Mouse (Mus musculus): ENCODE results near the gene 5730596B20Rik. TPM values are rescaled to one million over a fixed set of nuclear protein-coding genes. Genes with fewer than 3 reads are reported as not detected.
A peak's percentile ranks its signal among the peaks of the same experiment; 100 is the strongest.

5730596B20Rik gene
- total RNA-seq, 2 experiments from 2014 or later, result not detected

DNA sequence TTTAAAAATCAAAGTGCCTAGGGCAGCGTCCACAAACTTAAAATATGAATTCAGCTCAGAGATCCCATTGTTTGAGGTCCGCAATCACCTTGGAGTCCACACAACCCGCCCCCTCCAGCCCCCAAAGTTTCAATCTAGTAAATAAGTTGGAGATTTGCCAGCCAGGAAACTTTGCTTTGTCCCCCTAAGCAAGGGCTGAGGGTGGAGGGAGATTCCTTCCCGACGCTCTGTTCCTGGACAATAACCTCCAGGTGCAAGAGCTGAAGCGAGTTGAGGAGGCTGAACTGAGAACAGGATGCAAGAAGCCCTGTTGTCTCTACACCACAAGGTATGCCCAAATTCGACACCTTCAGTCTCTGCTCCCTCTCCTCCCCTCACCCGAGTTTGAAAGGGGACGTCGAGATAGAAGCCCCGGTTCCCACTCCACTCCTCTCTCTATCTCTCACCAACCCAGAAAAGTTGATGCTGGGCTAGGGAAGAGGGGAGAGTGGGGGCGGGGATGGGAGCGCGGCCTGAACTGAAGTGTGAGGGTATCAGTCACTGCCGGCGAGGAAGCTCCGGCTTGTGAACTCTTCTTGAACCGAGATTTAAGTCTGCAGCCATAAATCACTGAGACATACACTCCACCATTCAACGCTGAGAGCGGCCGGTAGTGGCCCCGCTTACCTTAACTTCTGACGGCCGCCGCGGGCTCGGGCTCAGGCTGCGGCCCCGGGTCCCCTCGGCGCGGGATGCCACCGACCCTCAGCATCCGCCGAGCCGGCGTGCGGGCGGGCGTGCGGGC lies 2.1 kb upstream of the 5730596B20Rik start:
- no peak for DNase-seq (ENCODE audit: low spot score)

DNA sequence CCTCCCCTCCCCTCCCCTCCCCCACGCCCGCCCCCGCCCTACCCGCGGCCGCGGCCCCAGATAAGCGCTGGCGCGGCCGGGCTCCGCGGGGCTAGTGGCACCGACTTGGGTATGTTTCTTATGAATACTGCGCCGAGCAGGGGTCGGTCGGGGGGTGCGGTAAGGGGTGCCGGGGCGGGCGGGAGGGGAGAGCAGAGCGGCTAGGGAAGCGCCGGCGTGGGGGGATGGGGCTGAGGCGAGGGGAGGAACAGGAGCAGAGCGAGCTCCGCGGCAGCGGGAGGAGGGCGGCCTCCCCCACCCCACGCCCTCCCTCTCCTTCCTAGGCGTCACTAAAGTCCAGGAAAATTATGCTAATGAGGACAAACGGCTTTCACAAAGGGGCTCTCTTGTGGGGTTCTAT lies 1.4 kb upstream of the 5730596B20Rik start:
- DNase-seq (ENCODE audit: low spot score), result no peak

DNA sequence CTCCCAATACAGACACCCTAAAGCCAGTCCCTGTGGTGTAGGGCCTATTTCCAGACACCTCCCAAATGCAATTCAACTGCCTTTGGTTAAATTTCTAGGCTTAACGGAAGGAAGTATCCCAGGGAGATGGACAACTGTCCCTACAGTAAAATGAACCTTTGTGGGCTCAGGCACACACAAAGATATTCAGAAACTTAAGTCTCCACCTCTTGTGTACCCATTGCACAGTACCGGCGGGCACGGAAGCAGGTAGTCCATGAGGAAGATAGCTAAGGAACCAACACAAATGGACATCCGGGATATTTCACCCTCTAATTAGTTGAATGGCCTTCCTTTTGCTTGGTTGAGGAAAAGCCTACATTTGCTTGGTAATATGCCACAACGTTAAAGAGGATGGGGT lies 907 bp upstream of the 5730596B20Rik start:
- no peak for DNase-seq (ENCODE audit: low spot score)

DNA sequence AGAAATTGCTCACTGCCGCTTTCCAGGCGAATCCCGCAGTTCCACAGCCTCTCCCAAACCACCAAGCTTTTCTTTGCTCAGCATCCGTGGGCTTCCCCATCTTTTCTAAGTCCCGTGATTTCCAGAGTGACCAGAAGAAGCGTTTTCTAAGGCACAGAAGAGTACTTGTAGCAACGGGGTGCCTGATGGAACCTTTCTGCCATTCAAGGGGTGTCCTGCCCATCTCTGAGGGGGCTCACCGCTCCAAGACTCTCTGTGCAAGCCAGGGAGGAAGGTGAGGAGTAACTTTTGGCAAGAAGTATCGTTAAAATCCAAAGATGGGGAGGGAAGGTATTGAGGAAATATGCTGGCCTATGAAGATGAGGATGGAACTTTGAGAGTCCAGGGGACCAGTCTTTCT lies 508 bp downstream of the 5730596B20Rik start:
- DNase-seq (ENCODE audit: low spot score), result no peak

DNA sequence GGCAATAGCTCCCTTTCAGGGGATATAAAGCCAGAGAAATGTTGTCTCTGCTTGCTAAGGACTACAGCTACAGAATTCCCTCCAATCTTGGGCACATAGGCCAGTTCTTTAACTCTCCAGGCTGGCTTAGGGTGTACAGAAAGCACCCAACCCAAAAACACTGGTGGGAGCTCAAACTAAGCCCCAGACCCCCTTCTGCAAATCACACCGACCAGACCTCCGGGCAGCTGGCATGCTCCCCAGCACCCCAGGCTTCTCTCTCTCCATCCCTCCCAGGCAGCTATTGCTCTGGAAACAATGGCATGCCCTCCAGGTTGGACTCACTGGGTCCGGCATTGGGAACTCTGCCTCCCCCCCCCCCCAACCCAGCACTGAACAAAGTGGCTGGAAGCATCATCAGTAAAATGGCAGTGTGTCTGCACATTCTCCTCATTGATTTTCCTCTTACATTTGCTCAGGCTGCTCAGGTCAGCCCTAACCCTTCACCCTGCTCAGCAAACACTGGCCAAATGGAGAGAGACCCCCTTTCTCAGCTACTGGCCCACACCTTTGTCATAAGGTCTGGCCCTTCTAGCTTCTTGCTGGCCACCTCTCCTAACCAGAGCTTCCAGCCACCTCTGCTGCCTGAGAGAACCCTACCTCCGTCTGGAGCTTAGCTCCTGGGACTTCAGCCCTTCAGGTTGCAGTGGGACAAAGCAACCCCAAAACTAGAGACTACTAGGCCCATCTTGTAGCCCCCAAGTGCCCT lies 1.8 kb downstream of the 5730596B20Rik start:
- no peak for DNase-seq (ENCODE audit: low spot score)

GRCm38 (mm10) chr6:52179690-52180089 lies 2.4 kb downstream of the 5730596B20Rik start:
- DNase-seq (ENCODE audit: low spot score), result no peak

GRCm38 (mm10) chr6:52180213-52180710 lies 3.0 kb downstream of the 5730596B20Rik start:
- no peak for DNase-seq (ENCODE audit: low spot score)

DNA sequence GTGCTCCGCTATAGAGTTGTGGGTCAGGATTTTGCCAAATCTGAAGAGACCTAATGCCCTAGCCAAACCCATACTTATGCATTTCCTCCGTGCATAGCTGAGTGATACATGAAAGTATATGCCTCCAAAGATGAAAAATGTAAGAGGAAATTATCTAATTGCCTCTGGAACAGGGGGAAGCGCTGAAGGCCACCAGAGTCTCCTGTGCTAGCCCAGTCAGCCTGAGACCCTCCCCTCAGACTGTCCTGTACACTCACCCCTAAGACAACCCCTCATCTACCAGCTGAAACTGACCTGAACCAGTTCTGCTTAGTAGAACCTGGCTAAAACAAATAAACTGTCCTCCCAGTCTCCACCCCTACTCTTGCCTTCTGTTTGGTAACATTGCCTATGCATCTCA lies 3.4 kb downstream of the 5730596B20Rik start:
- DNase-seq (ENCODE audit: low spot score), result no peak

DNA sequence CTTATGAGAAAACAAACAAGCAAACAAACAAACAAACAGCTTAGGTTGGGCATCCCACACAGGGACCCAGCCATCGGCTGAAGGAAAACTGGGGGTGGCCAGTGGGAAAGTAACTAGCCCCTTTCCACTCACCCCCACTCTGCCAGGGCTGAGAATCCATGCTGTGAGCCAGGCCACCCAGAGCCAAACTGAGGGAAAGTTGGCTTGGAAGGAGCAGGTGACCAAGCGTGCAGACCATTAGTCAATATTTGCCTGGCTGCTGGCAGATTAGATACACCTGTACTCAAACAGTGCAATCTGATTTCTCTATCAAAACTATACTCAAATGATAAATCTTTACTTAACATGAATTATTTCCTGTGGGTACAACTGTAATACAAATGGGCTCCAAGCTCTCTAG lies 4.7 kb downstream of the 5730596B20Rik start:
- DNase-seq (ENCODE audit: low spot score), result no peak

DNA sequence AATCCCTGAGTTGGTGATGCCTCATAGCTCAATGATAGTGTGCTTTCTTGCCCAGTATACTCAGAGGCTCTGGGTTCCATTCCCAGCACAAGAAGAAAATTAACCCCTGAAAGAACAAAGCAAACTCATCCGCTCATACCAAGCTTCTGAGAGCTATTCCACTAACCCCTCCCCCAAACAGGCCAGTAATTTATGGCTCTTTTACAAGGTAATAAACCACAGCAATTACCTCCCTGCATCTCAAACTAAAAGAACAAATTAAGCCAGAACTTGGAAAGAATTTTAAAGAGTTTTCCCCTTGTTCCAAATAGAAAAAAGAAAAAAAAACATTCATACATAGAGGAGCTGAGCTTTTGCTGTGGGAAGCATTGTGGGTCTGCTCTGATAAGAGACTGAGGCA lies 5.5 kb downstream of the 5730596B20Rik start:
- DNase-seq (ENCODE audit: low spot score), result no peak

DNA sequence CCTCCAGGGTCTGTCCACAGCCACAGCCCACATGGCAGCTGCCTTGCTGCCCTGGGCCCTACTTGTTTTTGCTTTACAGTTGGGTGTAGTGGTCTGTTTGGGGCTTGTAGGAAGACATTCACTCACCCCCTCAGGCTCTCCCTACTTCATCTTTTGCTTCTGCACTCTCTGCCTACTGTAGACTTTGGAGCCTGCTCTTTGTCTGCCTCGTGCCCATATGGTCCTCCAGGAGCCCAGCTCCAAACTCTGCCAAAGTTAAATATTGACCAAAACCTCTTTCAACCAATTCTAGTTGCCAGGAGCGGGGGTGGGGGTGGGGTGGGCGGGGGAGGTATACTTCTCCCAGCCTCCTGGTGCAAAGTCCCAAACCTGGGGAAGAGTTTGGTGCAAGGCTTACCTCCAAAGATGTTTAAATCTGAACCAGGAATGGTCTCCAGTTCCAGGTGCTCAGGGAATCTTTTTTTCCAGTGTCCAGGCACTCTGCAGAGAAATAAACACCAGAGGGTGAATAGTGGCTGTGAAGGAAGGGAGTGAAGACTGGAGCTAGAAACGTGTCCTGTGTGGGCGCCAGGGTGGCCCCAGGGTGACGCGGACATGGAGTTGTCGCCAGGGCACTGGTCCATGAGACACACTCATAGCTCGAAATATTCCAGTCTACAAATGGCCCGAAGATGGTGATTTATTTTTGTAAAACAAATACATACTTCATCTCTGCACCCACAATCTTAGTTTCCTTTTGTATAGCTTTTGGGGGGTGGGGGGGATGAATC lies 6.2 kb downstream of the 5730596B20Rik start:
- DNase-seq (ENCODE audit: low spot score), result no peak

- DNase-seq (ENCODE audit: low spot score), result no peak
Measured at GRCm38 (mm10) chr6:52184668-52185067, 7.4 kb downstream of the 5730596B20Rik start.

- no peak for DNase-seq (ENCODE audit: low spot score)
Measured at GRCm38 (mm10) chr6:52185222-52185621, 7.9 kb downstream of the 5730596B20Rik start.

DNA sequence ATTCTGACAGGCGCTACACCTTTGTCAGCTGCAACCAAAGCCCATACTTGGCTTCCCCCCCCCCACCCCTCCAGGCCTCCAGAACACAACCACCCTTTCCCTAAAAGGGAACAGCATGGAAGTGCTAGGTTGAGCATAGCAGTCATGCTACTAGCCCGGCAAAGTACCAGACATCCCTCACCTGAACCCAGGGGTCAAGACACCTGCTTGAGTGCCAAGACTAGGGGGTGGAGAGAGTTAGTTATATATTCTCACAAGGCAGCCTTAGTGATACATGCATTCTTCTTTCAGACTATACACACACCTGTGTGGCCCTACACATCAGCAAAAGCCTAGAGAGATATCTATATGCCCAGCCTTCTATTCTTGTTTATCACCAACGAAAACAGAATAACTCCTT lies 8.5 kb downstream of the 5730596B20Rik start:
- no peak for DNase-seq (ENCODE audit: low spot score)

- DNase-seq (ENCODE audit: low spot score), result no peak
Measured at GRCm38 (mm10) chr6:52186500-52186899, 9.2 kb downstream of the 5730596B20Rik start.

DNA sequence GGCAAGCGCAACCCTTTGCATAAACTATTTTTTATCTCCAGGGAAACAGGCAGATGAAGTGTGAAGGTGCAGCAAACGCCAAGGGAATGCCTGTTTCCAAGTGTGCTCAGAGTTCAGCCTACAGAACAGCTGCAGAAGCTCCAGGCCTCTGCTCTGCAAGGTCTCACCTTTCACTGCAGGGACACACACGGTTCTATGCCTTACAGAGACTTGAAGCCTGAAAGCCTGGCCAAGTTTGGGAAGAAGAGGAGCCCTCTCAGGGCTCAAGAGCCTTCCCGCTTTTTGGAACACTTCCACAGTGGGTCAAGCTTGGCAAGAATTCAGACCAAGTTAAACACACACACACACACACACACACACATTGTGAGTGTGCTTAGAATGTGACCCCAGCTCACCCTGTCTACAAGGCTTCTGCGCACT lies 11.9 kb downstream of the 5730596B20Rik start:
- DNase-seq (ENCODE audit: low spot score), result peak; percentile 73

GRCm38 (mm10) chr6:52189909-52190308 lies 12.6 kb downstream of the 5730596B20Rik start:
- no peak for DNase-seq (ENCODE audit: low spot score)

- no peak for DNase-seq (ENCODE audit: low spot score)
Measured at GRCm38 (mm10) chr6:52190410-52190809, 13.1 kb downstream of the 5730596B20Rik start.

DNA sequence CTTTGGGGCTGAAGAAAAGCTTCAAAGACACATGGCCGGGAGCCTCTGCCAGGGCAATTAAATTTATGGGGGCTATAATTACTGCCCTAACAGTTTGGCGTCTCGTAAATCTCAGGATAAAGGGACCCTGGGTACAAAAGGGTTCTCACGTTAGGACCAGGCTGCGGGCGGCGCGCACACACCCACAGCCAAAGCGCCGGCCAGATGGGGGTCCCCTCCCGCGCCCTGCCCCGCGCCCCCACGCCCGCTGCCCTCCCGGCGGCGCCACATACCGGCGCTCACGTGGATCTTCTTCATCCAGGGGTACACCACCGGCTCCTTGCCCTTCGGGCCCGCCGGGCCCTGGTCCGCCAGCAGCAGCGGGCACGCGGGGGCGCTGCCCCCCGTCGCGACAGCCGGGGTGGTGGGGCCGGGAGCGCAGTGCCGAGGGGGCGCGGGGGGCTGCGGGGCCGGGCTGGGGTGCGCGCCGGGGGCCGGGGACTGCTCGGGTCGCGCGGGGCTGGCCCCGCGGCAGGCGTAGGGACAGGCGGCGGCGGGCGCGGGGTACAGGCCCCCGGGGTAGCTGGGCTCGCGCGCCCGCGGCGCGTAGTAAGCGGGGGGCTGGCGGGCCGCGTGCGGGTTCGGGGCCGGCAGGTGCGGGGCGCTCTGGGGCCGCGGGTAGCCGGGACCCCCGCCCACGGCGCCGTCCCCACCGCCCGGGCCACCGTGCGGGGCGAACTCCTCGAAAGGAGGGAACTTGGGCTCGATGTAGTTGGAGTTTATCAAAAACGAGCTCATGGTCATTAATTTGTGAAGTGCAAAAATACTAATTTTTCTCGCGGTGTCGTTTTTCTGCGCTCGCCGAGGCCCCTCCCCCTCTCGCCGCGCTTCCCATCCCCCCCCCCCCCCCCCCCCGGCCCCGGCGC lies 13.9 kb downstream of the 5730596B20Rik start, which contains the start of gene Hoxa4:
Hoxa4 (minus strand) TSS at position 848 of the 905 bp plus-strand sequence.
- DNase-seq (ENCODE audit: low spot score), result no peak

DNA sequence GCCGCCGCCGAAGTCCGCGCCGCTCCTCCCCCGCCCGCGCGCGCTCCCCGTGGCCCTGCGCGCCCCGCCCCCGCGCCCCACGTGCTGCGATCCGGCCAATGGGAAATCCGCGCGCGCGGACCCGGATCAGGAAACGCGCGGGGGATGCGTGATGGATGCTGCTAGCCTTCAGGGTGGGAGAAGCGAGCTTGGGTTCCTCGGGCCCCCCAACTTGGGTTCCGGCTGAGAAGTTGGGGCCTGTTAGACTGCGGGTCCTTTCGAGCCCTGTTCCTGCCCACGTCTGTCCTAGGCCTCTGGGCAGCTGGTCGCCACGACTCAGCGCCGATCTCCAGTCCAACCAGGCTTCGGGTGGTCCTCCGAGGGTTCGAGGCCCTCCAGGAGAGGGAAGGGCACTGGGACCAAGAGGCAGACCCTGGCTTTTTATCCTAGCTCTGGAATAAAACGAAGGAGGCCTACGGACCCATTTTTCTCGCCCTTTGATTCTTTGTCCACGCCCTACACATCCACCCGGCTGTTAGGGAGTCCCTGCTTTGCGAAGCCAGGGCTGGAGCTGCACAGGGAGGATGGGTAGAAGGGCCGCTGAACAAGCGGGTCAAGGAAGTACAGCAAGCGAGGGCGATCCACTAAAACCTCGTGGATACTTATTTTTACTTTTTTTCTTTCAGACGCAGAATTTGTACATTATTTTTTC lies 14.7 kb downstream of the 5730596B20Rik start:
- DNase-seq (ENCODE audit: low spot score), result peak; percentile 82
